Mouse (Mus musculus) heart, embryonic 13.5 days (tissue): ENCODE results near the gene Ctcf. TPM values are rescaled to one million over a fixed set of nuclear protein-coding genes. Genes with fewer than 3 reads are reported as not detected.

Source experiments
- ATAC-seq: fragments of 200-750 bp; cut with Nextera tagmentation; 2 replicates; pipeline ENCODE4 v1.8.0; 2017; ENCODE audit warnings: moderate TSS enrichment; ENCODE audit not compliant: insufficient number of reproducible peaks, low FRiP score, low TSS enrichment; ENCODE audit errors: extremely low read depth
- H3K27ac ChIP-seq: fragments of 300-500 bp; sonication (generic); replicated peaks from 2 replicates; pipeline ENCODE4 v1.5.1; 2015; ENCODE audit warnings: moderate library complexity, mild to moderate bottlenecking, inconsistent platforms
- H3K27me3 ChIP-seq: fragments of 300-500 bp; sonication (generic); replicated peaks from 2 replicates; pipeline ENCODE4 v1.6.1; 2015; ENCODE audit warnings: mild to moderate bottlenecking, inconsistent platforms
- H3K36me3 ChIP-seq: fragments of 300-500 bp; sonication (generic); 2 replicates; pipeline ENCODE4 v1.6.1; 2015; ENCODE audit warnings: mild to moderate bottlenecking, inconsistent platforms
- H3K4me1 ChIP-seq: fragments of 300-500 bp; sonication (generic); 2 replicates; pipeline ENCODE4 v1.6.1; 2015; ENCODE audit warnings: inconsistent platforms
- H3K4me2 ChIP-seq: fragments of 300-500 bp; sonication (generic); 2 replicates; pipeline ENCODE4 v1.6.1; 2015; ENCODE audit warnings: inconsistent platforms, mild to moderate bottlenecking, moderate library complexity
- H3K4me3 ChIP-seq: fragments of 300-500 bp; sonication (generic); 2 replicates; pipeline ENCODE4 v1.5.1; 2015; ENCODE audit warnings: moderate library complexity, mild to moderate bottlenecking, inconsistent platforms
- H3K9ac ChIP-seq: fragments of 300-500 bp; sonication (generic); 2 replicates; pipeline ENCODE4 v1.6.1; 2015; ENCODE audit warnings: inconsistent platforms, mild to moderate bottlenecking, moderate library complexity
- H3K9me3 ChIP-seq: fragments of 300-500 bp; sonication (generic); 2 replicates; pipeline ENCODE4 v1.6.1; 2016; ENCODE audit warnings: inconsistent platforms
- WGBS: fragments of 180-500 bp; shearing (Covaris S2); methylation state at CpG from one replicate; pipeline ENCODE4 v1.1.7; 2015; ENCODE audit warnings: mixed read lengths; 5-methylcytosine and 5-hydroxymethylcytosine counted together
- polyA plus RNA-seq: library from polyadenylated mRNA; unstranded; fragments of >200 nt; fragmentation: Nextera tagmentation; extraction: Ambion mirVana; gene quantifications from 2 replicates; pipeline ENCODE4 v1.2.1, GENCODE M21; 2015

The Ctcf gene
- polyA plus RNA-seq, 1 experiment from 2014 or later, result 67.1 TPM

DNA sequence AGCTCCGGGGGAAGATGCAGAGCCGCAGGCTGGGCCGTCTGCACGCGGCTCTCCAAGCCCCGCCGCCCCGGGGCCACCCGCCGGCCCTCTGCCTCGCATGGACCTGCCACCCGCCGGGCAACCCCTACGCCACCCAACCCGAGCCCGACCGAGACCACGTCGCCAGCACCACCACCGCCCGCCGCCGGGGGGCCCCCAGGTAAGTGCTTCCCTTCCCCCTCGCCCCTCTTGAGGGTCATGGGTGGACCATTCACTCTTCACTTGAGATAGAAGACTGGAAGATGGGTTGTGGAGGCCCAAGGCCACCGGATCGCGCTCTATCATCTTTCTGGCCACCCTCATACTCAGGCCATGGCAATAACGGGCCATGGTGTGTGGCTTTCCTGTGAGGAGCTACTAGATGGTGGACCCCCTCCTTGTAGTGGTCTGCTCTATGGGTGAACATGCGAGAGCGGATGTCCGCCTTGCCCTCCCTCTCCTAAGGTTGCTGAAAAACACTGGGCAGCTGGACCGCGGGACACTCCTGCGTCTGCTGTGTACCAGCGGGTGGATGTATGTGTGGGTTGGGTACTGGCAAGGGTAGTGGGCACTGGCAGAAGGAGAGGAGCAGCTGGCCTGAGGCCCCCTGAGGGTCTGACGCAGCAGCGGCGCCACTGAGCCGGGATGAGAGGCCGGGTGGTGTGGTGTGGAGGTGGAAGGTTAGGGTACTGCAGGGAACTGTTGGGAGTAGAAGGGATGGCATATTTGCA, 57.9 kb downstream of the Ctcf start:
- Histone ChIP-seq H3K4me2 (peak overlapping the region; percentile 91), H3K27me3 (peaks cover 42% of the 10 kb centered on the region), H3K4me3 (peak overlapping the region; percentile 56), H3K4me1 (peaks cover 12% of the 10 kb centered on the region), H3K27ac (no peak overlapping the region), H3K36me3 (peaks cover 37% of the 10 kb centered on the region), H3K9me3 (no peaks in the 10 kb centered on the region), H3K9ac (peak overlapping the region; percentile 71)
- 0 out of 2 replicates have a peak, but pooled peaks have one; percentile 6 for ATAC-seq
- WGBS, result 8% methylated on average over 40 of the region's 40 CpGs

DNA sequence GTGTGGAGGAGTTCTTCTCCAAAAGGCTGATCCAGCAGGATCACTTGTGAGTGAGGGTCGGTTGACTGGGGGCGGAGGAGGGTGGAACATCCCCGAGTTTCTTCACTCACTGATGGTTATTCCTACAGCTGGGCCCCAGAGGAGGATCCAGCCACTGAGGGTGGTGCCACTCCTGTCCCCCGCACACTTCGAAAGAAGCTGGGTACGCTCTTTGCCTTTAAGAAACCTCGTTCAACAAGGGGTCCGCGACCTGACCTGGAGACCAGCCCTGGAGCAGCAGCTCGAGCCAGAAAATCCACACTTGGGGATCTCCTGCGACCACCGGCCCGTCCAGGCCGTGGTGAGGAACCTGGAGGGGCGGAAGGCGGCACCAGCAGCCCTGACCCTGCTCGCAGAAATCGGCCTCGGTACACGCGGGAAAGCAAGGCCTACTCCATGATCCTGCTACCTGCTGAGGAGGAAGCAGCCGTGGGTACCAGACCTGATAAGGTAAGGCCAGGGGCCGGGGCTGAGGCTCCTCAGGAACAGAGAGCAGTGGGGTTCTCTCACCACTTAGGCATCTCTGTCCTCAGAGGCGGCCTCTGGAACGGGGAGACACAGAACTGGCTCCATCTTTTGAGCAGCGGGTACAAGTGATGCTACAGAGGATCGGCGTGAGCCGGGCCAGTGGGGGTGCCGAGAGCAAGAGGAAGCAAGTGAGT, 58.9 kb downstream of the Ctcf start:
- Histone ChIP-seq H3K4me2 (no peak overlapping the region), H3K4me3 (no peak overlapping the region), H3K36me3 (peaks cover 40% of the 10 kb centered on the region), H3K27me3 (peaks cover 32% of the 10 kb centered on the region), H3K4me1 (peaks cover 20% of the 10 kb centered on the region), H3K27ac (no peak overlapping the region), H3K9me3 (no peaks in the 10 kb centered on the region), H3K9ac (no peak overlapping the region)
- 69% methylated on average over 30 of the region's 30 CpGs for WGBS
- ATAC-seq, result no peak

DNA sequence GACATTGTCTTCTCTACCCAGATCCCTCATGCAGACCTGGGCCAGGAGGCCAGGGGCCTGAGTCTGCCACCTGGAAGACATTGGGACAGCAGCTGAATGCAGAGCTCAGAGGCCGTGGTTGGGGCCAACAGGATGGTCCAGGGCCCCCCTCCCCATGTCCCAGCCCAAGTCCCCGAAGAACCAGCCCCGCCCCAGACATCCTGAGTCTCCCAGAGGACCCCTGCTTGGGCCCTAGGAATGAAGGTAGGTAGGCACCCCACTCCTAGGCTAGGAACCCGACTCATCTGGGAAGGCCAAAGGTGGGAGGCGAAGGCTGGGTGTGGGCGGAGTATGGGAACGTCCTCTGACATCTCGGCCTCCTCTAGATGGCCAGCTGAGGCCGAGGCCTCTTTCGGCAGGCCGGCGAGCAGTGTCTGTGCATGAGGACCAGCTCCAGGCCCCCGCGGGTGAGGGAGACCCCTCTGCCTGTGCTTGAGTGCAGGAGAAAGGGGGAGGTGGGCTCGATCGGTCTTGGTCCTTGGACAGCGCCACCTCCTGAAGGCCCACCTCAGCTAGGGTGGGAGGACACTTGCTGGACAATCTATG, 60.9 kb downstream of the Ctcf start:
- H3K9me3 ChIP-seq, result no peaks in the 10 kb centered on the region
- WGBS, result 83% methylated on average over 17 of the region's 17 CpGs
- peaks cover 40% of the 10 kb centered on the region for H3K36me3 ChIP-seq
- no peak overlapping the region for H3K27ac ChIP-seq
- peaks cover 25% of the 10 kb centered on the region for H3K27me3 ChIP-seq
- no peak for ATAC-seq
- H3K4me2 ChIP-seq, result no peak overlapping the region
- no peak overlapping the region for H3K4me3 ChIP-seq
- H3K9ac ChIP-seq, result no peak overlapping the region
- peaks cover 30% of the 10 kb centered on the region for H3K4me1 ChIP-seq

DNA sequence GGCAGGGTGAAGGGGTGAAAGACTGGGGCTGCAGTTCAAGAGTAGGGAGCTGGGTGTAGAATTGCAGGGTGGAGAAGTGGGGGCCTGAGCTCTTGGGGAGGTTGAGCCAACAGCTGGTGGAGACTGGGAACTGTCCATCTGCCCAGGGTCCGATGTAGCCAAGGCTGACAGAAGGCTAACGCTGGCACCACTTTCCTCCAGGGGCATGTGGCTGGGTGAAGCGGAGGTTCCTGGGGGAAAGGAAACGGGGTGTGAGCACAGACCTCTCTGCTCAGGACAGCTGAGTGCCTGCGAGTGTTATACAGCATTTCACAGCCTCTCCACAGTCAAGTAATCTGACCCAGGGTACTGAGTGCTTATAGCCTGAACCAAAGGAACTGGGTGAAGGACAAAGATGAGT, 62.4 kb downstream of the Ctcf start:
- no peaks in the 10 kb centered on the region for H3K9me3 ChIP-seq
- H3K4me1 ChIP-seq, result peaks cover 31% of the 10 kb centered on the region
- H3K27ac ChIP-seq, result no peak overlapping the region
- WGBS, result 86% methylated on average over 5 of the region's 5 CpGs
- no peak overlapping the region for H3K4me3 ChIP-seq
- no peak overlapping the region for H3K9ac ChIP-seq
- peaks cover 21% of the 10 kb centered on the region for H3K27me3 ChIP-seq
- no peak for ATAC-seq
- H3K36me3 ChIP-seq, result peaks cover 46% of the 10 kb centered on the region
- no peak overlapping the region for H3K4me2 ChIP-seq

- Histone ChIP-seq H3K27ac (no peak overlapping the region), H3K27me3 (peaks cover 11% of the 10 kb centered on the region), H3K36me3 (peaks cover 52% of the 10 kb centered on the region), H3K4me1 (peaks cover 22% of the 10 kb centered on the region), H3K4me3 (peak overlapping the region; percentile 84), H3K9me3 (no peaks in the 10 kb centered on the region), H3K4me2 (peak overlapping the region; percentile 97), H3K9ac (peak overlapping the region; percentile 85)
- ATAC-seq, result no peak
- WGBS, result 85% methylated on average over 11 of the region's 11 CpGs
Measured at GRCm38 (mm10) chr8:105699488-105700215, 63.3 kb downstream of the Ctcf start.

DNA sequence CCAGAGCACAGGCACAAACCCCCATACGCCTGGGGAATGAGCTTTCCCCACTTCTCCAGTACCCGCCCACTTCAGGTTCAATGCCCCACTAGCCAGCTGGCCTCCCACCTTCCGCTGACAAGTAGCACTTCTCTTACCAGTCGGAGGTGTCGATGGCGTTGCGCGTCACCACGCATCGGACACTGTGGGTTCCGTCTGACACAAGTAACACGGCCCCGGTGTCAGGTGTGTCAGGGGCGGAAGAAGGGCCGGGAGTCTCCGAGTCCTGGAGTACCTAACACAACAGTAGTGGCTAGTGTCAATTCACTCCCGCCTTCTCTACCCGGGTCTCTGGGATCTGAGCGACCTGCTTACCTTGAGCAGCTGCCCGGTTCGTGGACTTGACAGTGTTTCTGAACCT, 64.2 kb downstream of the Ctcf start:
- Histone ChIP-seq H3K4me1 (peaks cover 22% of the 10 kb centered on the region), H3K36me3 (peaks cover 51% of the 10 kb centered on the region), H3K4me2 (peak overlapping the region; percentile 97), H3K27me3 (peaks cover 2% of the 10 kb centered on the region; the same call in 1 of the 2 replicates), H3K9ac (peak overlapping the region; percentile 85), H3K4me3 (peak overlapping the region; percentile 84), H3K27ac (peak overlapping the region; percentile 96), H3K9me3 (no peaks in the 10 kb centered on the region)
- ATAC-seq, result peak; percentile 33; the same call in 1 of the 2 replicates
- WGBS, result under 1% methylated on average over 21 of the region's 21 CpGs

DNA sequence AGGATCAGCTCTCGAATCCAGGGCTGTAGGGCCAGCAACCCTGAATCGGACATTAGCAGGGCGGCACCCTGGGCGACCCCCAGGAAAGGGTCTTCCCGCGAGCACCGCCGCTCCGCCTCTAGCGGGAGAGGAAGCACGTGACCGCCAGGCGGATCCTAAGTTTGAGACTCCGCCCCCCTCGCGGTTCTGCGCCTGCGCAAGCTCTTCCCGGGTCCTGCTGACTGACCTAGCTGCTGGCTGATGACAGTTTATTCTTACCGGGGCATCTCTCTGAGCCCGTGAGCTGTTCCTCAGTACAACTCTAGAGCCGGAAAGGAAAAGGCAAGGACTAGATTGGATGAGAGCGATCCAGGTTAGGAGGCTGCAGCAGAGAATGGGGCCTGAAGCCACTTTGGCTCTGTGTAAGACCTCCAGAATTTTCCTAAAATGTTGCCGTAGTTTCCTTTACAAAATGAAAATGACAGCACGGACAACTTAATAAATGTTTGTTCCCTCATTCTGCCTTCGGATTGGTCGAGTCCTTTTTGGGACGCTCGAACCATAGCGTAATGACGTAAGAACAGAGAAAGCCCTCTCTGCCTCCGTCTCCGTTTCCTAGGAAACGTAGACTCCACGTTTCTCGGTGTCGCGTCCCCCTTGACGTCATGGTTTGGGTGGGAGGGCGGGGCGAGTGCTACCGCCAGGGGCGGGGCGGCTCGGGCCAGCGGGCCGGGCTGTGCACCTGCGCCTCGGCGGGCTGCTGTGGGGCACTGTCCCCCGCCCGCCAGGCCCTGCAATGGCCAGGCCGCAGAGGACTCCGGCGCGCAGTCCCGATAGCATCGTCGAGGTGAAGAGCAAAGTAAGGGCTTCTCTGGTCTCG, 64.8 kb downstream of the Ctcf start, which contains the start of the genes Acd and Pard6a:
Acd (minus strand) TSS at position 137 of the 859 bp plus-strand sequence.
Pard6a (plus strand) TSS at position 183 of the 859 bp plus-strand sequence.
- Histone ChIP-seq H3K36me3 (peaks cover 49% of the 10 kb centered on the region), H3K9me3 (no peaks in the 10 kb centered on the region), H3K9ac (peak within 1 kb of the TSS; percentile 85), H3K27me3 (no peaks in the 10 kb centered on the region), H3K4me3 (peak within 1 kb of the TSS; percentile 84), H3K4me2 (peak within 1 kb of the TSS; percentile 97), H3K27ac (peak within 1 kb of the TSS; percentile 96), H3K4me1 (peaks cover 22% of the 10 kb centered on the region)
- peak; percentile 73 for ATAC-seq
- WGBS, result under 1% methylated on average over 60 of the region's 60 CpGs

GRCm38 (mm10) chr8:105702001-105702401, 65.6 kb downstream of the Ctcf start:
- Histone ChIP-seq H3K4me3 (peak overlapping the region; percentile 84), H3K27ac (peak overlapping the region; percentile 44; the same call in 1 of the 2 replicates), H3K9ac (peak overlapping the region; percentile 85), H3K27me3 (no peaks in the 10 kb centered on the region), H3K36me3 (peaks cover 42% of the 10 kb centered on the region), H3K4me1 (peaks cover 27% of the 10 kb centered on the region), H3K9me3 (no peaks in the 10 kb centered on the region), H3K4me2 (peak overlapping the region; percentile 97)
- 45% methylated on average over 18 of the region's 18 CpGs for WGBS
- ATAC-seq, result no peak

DNA sequence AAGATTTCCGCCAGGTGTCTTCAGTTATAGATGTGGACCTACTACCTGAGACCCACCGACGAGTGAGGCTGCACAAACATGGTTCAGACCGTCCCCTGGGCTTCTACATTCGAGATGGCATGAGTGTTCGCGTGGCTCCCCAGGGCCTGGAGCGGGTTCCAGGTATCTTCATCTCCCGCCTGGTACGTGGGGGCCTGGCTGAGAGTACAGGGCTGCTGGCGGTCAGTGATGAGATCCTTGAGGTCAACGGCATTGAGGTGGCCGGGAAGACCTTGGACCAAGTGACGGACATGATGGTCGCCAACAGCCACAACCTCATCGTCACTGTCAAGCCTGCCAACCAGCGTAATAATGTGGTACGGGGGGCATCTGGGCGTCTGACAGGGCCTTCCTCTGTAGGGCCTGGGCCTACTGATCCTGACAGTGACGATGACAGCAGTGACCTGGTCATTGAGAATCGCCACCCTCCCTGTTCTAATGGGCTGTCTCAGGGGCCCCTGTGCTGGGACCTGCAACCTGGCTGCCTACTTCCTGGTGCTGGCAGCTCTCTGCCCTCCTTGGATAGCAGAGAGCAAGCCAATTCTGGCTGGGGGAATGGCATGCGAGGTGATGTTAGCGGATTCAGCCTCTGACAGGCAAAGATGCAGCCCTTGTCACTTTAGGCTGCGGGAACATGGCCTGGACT, 66.5 kb downstream of the Ctcf start:
- H3K9ac ChIP-seq, result no peak overlapping the region
- ATAC-seq, result no peak
- no peak overlapping the region for H3K4me3 ChIP-seq
- H3K36me3 ChIP-seq, result peaks cover 33% of the 10 kb centered on the region
- H3K4me1 ChIP-seq, result peaks cover 34% of the 10 kb centered on the region
- H3K27ac ChIP-seq, result no peak overlapping the region
- 90% methylated on average over 24 of the region's 24 CpGs for WGBS
- H3K4me2 ChIP-seq, result no peak overlapping the region
- H3K27me3 ChIP-seq, result no peaks in the 10 kb centered on the region
- H3K9me3 ChIP-seq, result no peaks in the 10 kb centered on the region
